Mouse (Mus musculus): ENCODE results near the gene Bcl9.

DNA sequence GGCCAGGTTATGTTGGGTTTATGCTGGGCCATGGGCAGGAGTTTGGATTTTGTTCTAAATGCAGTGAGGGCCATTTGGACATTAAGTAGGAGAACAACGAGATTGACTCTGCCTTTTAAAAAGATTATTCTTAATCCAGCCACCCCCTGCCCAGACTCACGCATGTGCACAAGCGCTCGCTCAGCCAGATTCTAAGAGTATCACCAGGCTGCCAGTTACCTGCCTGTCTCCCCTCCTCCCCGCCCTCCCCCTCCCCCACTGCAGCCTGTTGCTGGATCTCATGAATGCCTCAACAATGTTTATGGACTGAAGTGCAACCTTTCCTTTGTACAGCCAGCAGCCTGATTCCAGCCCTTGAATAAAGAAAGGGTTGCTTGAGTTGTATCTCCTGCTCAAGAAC, 22.0 kb downstream of the Bcl9 start:
- TF ChIP-seq CTCF (IDR thresholded peaks at IDR 0.05; ENCODE audit: borderline replicate concordance, control insufficient read depth, extremely low read depth, insufficient read depth, low read length, poor library complexity) (no peak), POLR2A (IDR thresholded peaks at IDR 0.05; ENCODE audit: control insufficient read depth, extremely low read depth, insufficient read depth, low read length, poor library complexity) (no peak)

Measured in thymus, adult 2 months (tissue).